Mouse (Mus musculus) liver, embryonic 14.5 days (tissue): ENCODE measurements around the gene Hesx1.

Experiments
- CTCF ChIP-seq: IDR thresholded peaks from 2 replicates; pipeline ENCODE4 v1.5.1; 2016; ENCODE audit warnings: antibody characterized with exemption, low read depth, control low read depth
- EP300 ChIP-seq: IDR thresholded peaks from 2 replicates; pipeline ENCODE4 v1.6.1; 2016; ENCODE audit warnings: antibody characterized with exemption, low read depth

GRCm38 (mm10) chr14:26969856-26970407, 24.3 kb upstream of the Hesx1 start:
- no peak for TF ChIP-seq CTCF
- no peak for TF ChIP-seq EP300
